Mouse (Mus musculus): ENCODE measurements around the gene Olfr312. TPM values are rescaled to one million over a fixed set of nuclear protein-coding genes. Genes with fewer than 3 reads are reported as not detected.
A peak's percentile ranks its signal among the peaks of the same experiment; 100 is the strongest.

Gene Olfr312
- total and polyA plus RNA-seq, 2 experiments from 2014 or later, result not detected

- peaks cover 23% of the 10 kb centered on the region for H3K36me3 ChIP-seq (ENCODE audit: insufficient read depth, low read length)
- H3K27ac ChIP-seq, result peak overlapping the region; percentile 91
- DNase-seq (ENCODE audit: low spot score) (peak; percentile 7), ATAC-seq (no peak; the same call in 1 of the 2 replicates)
- peak overlapping the region; percentile 91 for H3K4me2 ChIP-seq (ENCODE audit: low read depth, low read length)
- H3K9me3 ChIP-seq (ENCODE audit: low read length), result no peaks in the 10 kb centered on the region
- H3K27me3 ChIP-seq (ENCODE audit: insufficient read depth, low read length), result no peaks in the 10 kb centered on the region
- no peak for TF ChIP-seq CTCF (IDR thresholded peaks at IDR 0.05; ENCODE audit: low read depth)
- H3K4me3 ChIP-seq (ENCODE audit: low read length), result peak overlapping the region; percentile 87
- WGBS, result 45% methylated on average over 9 of the region's 9 CpGs
- no peaks in the 10 kb centered on the region for H3K4me1 ChIP-seq (ENCODE audit: insufficient read depth, low read length)
- peak overlapping the region; percentile 82 for H3K9ac ChIP-seq (replicated peaks; ENCODE audit: low read length)
Measured at GRCm38 (mm10) chr11:58847636-58848035, 18.6 kb downstream of the Olfr312 start.

DNA sequence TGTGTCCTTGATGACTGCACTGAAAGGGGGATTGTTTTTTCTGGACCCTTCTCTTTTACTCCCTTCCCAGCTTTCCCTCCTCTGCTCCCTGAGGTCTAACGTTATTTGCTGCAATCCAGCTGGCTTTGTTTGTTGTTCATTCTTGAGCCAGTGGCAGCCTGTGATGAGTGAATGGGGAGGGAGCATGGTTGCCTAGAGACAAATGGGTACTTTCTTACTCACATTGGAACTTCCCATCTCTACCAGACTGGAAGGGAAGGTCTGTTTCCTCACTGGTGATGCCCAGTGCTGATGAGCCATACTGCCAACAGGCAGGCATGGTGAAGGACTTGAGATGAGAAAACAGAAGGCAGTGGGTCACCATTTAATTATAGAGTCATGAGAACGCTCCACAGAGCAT lies 20.7 kb downstream of the Olfr312 start:
- no peak overlapping the region for H3K9ac ChIP-seq (replicated peaks; ENCODE audit: low read length)
- no peaks in the 10 kb centered on the region for H3K4me1 ChIP-seq (ENCODE audit: insufficient read depth, low read length)
- H3K9me3 ChIP-seq (ENCODE audit: low read length), result no peaks in the 10 kb centered on the region
- no peak for DNase-seq (ENCODE audit: low spot score)
- no peaks in the 10 kb centered on the region for H3K27me3 ChIP-seq (ENCODE audit: insufficient read depth, low read length)
- H3K4me3 ChIP-seq (ENCODE audit: low read length), result no peak overlapping the region
- peaks cover 32% of the 10 kb centered on the region for H3K36me3 ChIP-seq (ENCODE audit: insufficient read depth, low read length)
- 64% methylated on average over 2 of the region's 2 CpGs for WGBS
- no peak for ATAC-seq
- no peak overlapping the region for H3K27ac ChIP-seq
- TF ChIP-seq CTCF (IDR thresholded peaks at IDR 0.05; ENCODE audit: low read depth), result no peak
- H3K4me2 ChIP-seq (ENCODE audit: low read depth, low read length), result no peak overlapping the region

DNA sequence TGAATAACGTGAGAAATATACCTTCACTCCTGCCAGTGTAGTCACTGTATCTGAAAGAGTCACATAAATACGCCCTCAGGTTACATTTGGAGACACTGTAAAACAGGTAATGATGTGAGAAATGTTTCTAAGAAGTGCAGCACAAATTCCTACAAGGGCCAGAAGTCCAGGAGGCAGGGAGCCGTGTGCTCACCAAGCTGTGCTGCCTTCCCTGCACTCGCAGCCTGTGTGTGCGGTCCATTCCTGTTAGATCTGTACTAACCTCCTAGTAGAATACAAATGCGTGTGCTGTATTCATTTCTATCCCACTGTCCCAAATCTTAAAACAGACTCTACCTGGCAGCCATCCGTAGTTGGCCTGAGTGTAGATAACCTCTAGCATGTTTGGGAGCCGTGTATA lies 31.7 kb downstream of the Olfr312 start:
- DNase-seq (ENCODE audit: low spot score) (no peak), ATAC-seq (no peak)
- no peak overlapping the region for H3K27ac ChIP-seq
- H3K4me1 ChIP-seq (ENCODE audit: insufficient read depth, low read length), result no peaks in the 10 kb centered on the region
- no peak overlapping the region for H3K4me2 ChIP-seq (ENCODE audit: low read depth, low read length)
- H3K4me3 ChIP-seq (ENCODE audit: low read length), result no peak overlapping the region
- peaks cover 12% of the 10 kb centered on the region for H3K9me3 ChIP-seq (ENCODE audit: low read length)
- H3K9ac ChIP-seq (replicated peaks; ENCODE audit: low read length), result no peak overlapping the region
- no peaks in the 10 kb centered on the region for H3K27me3 ChIP-seq (ENCODE audit: insufficient read depth, low read length)
- H3K36me3 ChIP-seq (ENCODE audit: insufficient read depth, low read length), result peaks cover 46% of the 10 kb centered on the region
- WGBS, result 97% methylated on average over 8 of the region's 8 CpGs
- no peak for TF ChIP-seq CTCF (IDR thresholded peaks at IDR 0.05; ENCODE audit: low read depth)

DNA sequence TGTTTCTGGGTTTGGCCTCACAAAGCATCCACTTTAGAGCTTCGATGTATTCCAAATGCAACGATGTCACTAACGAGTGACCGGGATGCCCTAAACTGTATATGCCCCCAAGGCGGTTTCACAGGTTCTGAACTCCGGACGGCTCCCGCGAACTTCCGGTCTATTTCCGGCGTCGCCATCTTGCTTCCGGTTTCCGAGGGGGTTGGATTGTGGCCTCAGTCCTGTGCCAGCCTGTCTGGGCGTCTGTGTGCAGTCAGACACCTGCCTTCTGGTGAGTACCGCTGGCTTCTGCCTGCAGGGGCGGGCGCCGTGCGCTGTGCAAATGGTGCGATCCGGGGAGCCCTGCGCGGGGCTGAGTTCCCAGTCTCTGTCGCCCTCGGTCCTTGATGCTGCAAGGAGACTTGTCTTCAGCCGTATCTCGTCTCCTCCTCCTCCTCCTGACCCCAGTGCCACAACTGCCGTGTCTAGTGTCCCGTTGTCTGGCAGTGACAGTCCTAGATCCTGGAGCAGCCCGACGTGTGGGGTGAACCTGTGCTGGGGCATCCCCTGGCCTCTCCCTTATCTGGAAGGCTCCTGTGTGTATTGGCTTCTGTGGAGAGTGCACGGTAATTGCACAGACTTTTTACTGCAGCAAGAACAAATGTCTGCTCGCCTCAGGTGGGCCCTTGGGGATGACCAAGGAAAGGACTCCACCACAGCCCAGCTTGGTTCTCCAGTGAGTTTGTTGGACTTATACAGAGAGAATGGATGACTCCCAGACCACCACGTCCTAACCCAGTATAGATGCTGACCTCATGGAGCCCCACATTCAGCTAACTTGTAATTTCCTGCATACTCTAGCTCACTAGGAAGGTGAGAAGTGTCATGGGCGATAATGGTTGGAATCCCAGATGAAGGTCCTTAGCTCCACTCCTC lies 38.3 kb downstream of the Olfr312 start, which contains the start of gene 2810021J22Rik:
Gene 2810021J22Rik (plus strand): TSS at position 178 of the 915 bp plus-strand sequence.
- H3K4me2 ChIP-seq (ENCODE audit: low read depth, low read length), result peak within 1 kb of the TSS; percentile 88
- peak within 1 kb of the TSS; percentile 77 for H3K4me3 ChIP-seq (ENCODE audit: low read length)
- H3K4me1 ChIP-seq (ENCODE audit: insufficient read depth, low read length), result peaks cover 8% of the 10 kb centered on the region
- DNase-seq (ENCODE audit: low spot score) (peak; percentile 89), ATAC-seq (peak; percentile 91)
- peaks cover 14% of the 10 kb centered on the region for H3K36me3 ChIP-seq (ENCODE audit: insufficient read depth, low read length)
- H3K27me3 ChIP-seq (ENCODE audit: insufficient read depth, low read length), result no peaks in the 10 kb centered on the region
- H3K9ac ChIP-seq (replicated peaks; ENCODE audit: low read length), result peak within 1 kb of the TSS; percentile 88
- WGBS, result 7% methylated on average over 37 of the region's 37 CpGs
- TF ChIP-seq CTCF (IDR thresholded peaks at IDR 0.05; ENCODE audit: low read depth), result peak; percentile 44
- peak within 1 kb of the TSS; percentile 84 for H3K27ac ChIP-seq
- H3K9me3 ChIP-seq (ENCODE audit: low read length), result no peaks in the 10 kb centered on the region

- Histone ChIP-seq H3K9me3 (ENCODE audit: low read length) (no peaks in the 10 kb centered on the region), H3K27ac (peak overlapping the region; percentile 84; the same call in 1 of the 2 replicates), H3K4me3 (ENCODE audit: low read length) (peak overlapping the region; percentile 77), H3K36me3 (ENCODE audit: insufficient read depth, low read length) (peaks cover 14% of the 10 kb centered on the region), H3K4me2 (ENCODE audit: low read depth, low read length) (peak overlapping the region; percentile 88), H3K27me3 (ENCODE audit: insufficient read depth, low read length) (no peaks in the 10 kb centered on the region), H3K9ac (replicated peaks; ENCODE audit: low read length) (peak overlapping the region; percentile 88; the same call in 1 of the 2 replicates), H3K4me1 (ENCODE audit: insufficient read depth, low read length) (peaks cover 8% of the 10 kb centered on the region)
- no peak for DNase-seq (ENCODE audit: low spot score)
- WGBS, result 78% methylated on average over 6 of the region's 6 CpGs
- TF ChIP-seq CTCF (IDR thresholded peaks at IDR 0.05; ENCODE audit: low read depth), result no peak
- no peak for ATAC-seq
Measured at GRCm38 (mm10) chr11:58867954-58868330, 38.9 kb downstream of the Olfr312 start.

GRCm38 (mm10) chr11:58870961-58871360 lies 41.9 kb downstream of the Olfr312 start:
- Histone ChIP-seq H3K4me2 (ENCODE audit: low read depth, low read length) (no peak overlapping the region), H3K36me3 (ENCODE audit: insufficient read depth, low read length) (peaks cover 14% of the 10 kb centered on the region), H3K9me3 (ENCODE audit: low read length) (no peaks in the 10 kb centered on the region), H3K27ac (no peak overlapping the region), H3K4me1 (ENCODE audit: insufficient read depth, low read length) (peaks cover 8% of the 10 kb centered on the region), H3K9ac (replicated peaks; ENCODE audit: low read length) (no peak overlapping the region), H3K27me3 (ENCODE audit: insufficient read depth, low read length) (no peaks in the 10 kb centered on the region), H3K4me3 (ENCODE audit: low read length) (no peak overlapping the region)
- WGBS, result 91% methylated on average over 4 of the region's 4 CpGs
- DNase-seq (ENCODE audit: low spot score), result no peak
- no peak for ATAC-seq
- no peak for TF ChIP-seq CTCF (IDR thresholded peaks at IDR 0.05; ENCODE audit: low read depth)

GRCm38 (mm10) chr11:58883756-58884155 lies 54.7 kb downstream of the Olfr312 start:
- H3K36me3 ChIP-seq (ENCODE audit: insufficient read depth, low read length), result peaks cover 30% of the 10 kb centered on the region; the same call in 1 of the 2 replicates
- 88% methylated on average over 8 of the region's 8 CpGs for WGBS
- H3K4me3 ChIP-seq (ENCODE audit: low read length), result no peak overlapping the region
- H3K27me3 ChIP-seq (ENCODE audit: insufficient read depth, low read length), result no peaks in the 10 kb centered on the region
- H3K4me1 ChIP-seq (ENCODE audit: insufficient read depth, low read length), result no peaks in the 10 kb centered on the region
- H3K27ac ChIP-seq, result no peak overlapping the region
- H3K9me3 ChIP-seq (ENCODE audit: low read length), result no peaks in the 10 kb centered on the region
- H3K4me2 ChIP-seq (ENCODE audit: low read depth, low read length), result no peak overlapping the region
- no peak for DNase-seq (ENCODE audit: low spot score)
- no peak overlapping the region for H3K9ac ChIP-seq (replicated peaks; ENCODE audit: low read length)
- no peak for ATAC-seq
- no peak for TF ChIP-seq CTCF (IDR thresholded peaks at IDR 0.05; ENCODE audit: low read depth)

Other genes with a start within 250 kb of the Olfr312 start
- gene Olfr324, start 234.1 kb upstream of the Olfr312 start, total RNA-seq (2014; rRNA removed), result 0.26 and 0.54 TPM in 2 replicates
- gene Olfr324, start 234.1 kb upstream of the Olfr312 start, polyA plus RNA-seq (2015; fragmentation: Nextera tagmentation; extraction: Ambion mirVana), result 0.05 and 0.13 TPM in 2 replicates
- not detected in 2 replicates for gene 2210407C18Rik, start 213.2 kb upstream of the Olfr312 start, total RNA-seq (2014; rRNA removed)
- gene 2210407C18Rik, start 213.2 kb upstream of the Olfr312 start, polyA plus RNA-seq (2015; fragmentation: Nextera tagmentation; extraction: Ambion mirVana), result not detected in 2 replicates
- not detected in 2 replicates for gene Olfr323, start 198.7 kb upstream of the Olfr312 start, total RNA-seq (2014; rRNA removed)
- gene Olfr323, start 198.7 kb upstream of the Olfr312 start, polyA plus RNA-seq (2015; fragmentation: Nextera tagmentation; extraction: Ambion mirVana), result not detected in 2 replicates
- gene Trim58, start 188.8 kb upstream of the Olfr312 start, total RNA-seq (2014; rRNA removed), result 0.10 TPM in 1 of 2 replicates, not detected in the other
- 0.10 and 0.31 TPM in 2 replicates for gene Trim58, start 188.8 kb upstream of the Olfr312 start, polyA plus RNA-seq (2015; fragmentation: Nextera tagmentation; extraction: Ambion mirVana)
- 0.07 and 0.16 TPM in 2 replicates for gene Olfr322, start 170.5 kb upstream of the Olfr312 start, total RNA-seq (2014; rRNA removed)
- not detected in 2 replicates for gene Olfr322, start 170.5 kb upstream of the Olfr312 start, polyA plus RNA-seq (2015; fragmentation: Nextera tagmentation; extraction: Ambion mirVana)
- not detected in 2 replicates for gene Olfr320, start 148.1 kb upstream of the Olfr312 start, total RNA-seq (2014; rRNA removed)
- gene Olfr320, start 148.1 kb upstream of the Olfr312 start, polyA plus RNA-seq (2015; fragmentation: Nextera tagmentation; extraction: Ambion mirVana), result not detected in 2 replicates
- gene Olfr319, start 130.1 kb upstream of the Olfr312 start, total RNA-seq (2014; rRNA removed), result not detected in 2 replicates
- not detected in 2 replicates for gene Olfr319, start 130.1 kb upstream of the Olfr312 start, polyA plus RNA-seq (2015; fragmentation: Nextera tagmentation; extraction: Ambion mirVana)
- not detected in 2 replicates for gene Olfr318, start 105.2 kb upstream of the Olfr312 start, total RNA-seq (2014; rRNA removed)
- gene Olfr318, start 105.2 kb upstream of the Olfr312 start, polyA plus RNA-seq (2015; fragmentation: Nextera tagmentation; extraction: Ambion mirVana), result not detected in 2 replicates
- 1.7 and 2.3 TPM in 2 replicates for gene Olfr317, start 90.0 kb upstream of the Olfr312 start, total RNA-seq (2014; rRNA removed)
- 0.08 and 0.18 TPM in 2 replicates for gene Olfr317, start 90.0 kb upstream of the Olfr312 start, polyA plus RNA-seq (2015; fragmentation: Nextera tagmentation; extraction: Ambion mirVana)
- not detected in 2 replicates for gene Olfr316, start 76.5 kb upstream of the Olfr312 start, total RNA-seq (2014; rRNA removed)
- gene Olfr316, start 76.5 kb upstream of the Olfr312 start, polyA plus RNA-seq (2015; fragmentation: Nextera tagmentation; extraction: Ambion mirVana), result not detected in 2 replicates
- not detected in 2 replicates for gene Olfr315, start 56.0 kb upstream of the Olfr312 start, total RNA-seq (2014; rRNA removed)
- not detected in 2 replicates for gene Olfr315, start 56.0 kb upstream of the Olfr312 start, polyA plus RNA-seq (2015; fragmentation: Nextera tagmentation; extraction: Ambion mirVana)
- gene Olfr314, start 46.3 kb upstream of the Olfr312 start, total RNA-seq (2014; rRNA removed), result not detected in 2 replicates
- not detected in 2 replicates for gene Olfr314, start 46.3 kb upstream of the Olfr312 start, polyA plus RNA-seq (2015; fragmentation: Nextera tagmentation; extraction: Ambion mirVana)
- gene Fam183b, start 27.3 kb upstream of the Olfr312 start, total RNA-seq (2014; rRNA removed), result 4.7 and 5.9 TPM in 2 replicates
- gene Fam183b, start 27.3 kb upstream of the Olfr312 start, polyA plus RNA-seq (2015; fragmentation: Nextera tagmentation; extraction: Ambion mirVana), result 11.1 and 15.0 TPM in 2 replicates
- gene Olfr313, start 14.2 kb upstream of the Olfr312 start, total RNA-seq (2014; rRNA removed), result not detected in 2 replicates
- gene Olfr313, start 14.2 kb upstream of the Olfr312 start, polyA plus RNA-seq (2015; fragmentation: Nextera tagmentation; extraction: Ambion mirVana), result not detected in 2 replicates
- gene Olfr311, start 10.0 kb downstream of the Olfr312 start, total RNA-seq (2014; rRNA removed), result not detected in 2 replicates
- not detected in 2 replicates for gene Olfr311, start 10.0 kb downstream of the Olfr312 start, polyA plus RNA-seq (2015; fragmentation: Nextera tagmentation; extraction: Ambion mirVana)
- 13.3 and 16.4 TPM in 2 replicates for gene Gm12258, start 17.9 kb downstream of the Olfr312 start, total RNA-seq (2014; rRNA removed)
- 7.9 and 9.9 TPM in 2 replicates for gene Gm12258, start 17.9 kb downstream of the Olfr312 start, polyA plus RNA-seq (2015; fragmentation: Nextera tagmentation; extraction: Ambion mirVana)
- gene 2810021J22Rik, start 38.0 kb downstream of the Olfr312 start, total RNA-seq (2014; rRNA removed), result 6.9 and 8.7 TPM in 2 replicates
- 5.4 and 7.7 TPM in 2 replicates for gene 2810021J22Rik, start 38.0 kb downstream of the Olfr312 start, polyA plus RNA-seq (2015; fragmentation: Nextera tagmentation; extraction: Ambion mirVana)
- gene Zfp39, start 75.0 kb downstream of the Olfr312 start, total RNA-seq (2014; rRNA removed), result 7.1 and 7.2 TPM in 2 replicates
- gene Zfp39, start 75.0 kb downstream of the Olfr312 start, polyA plus RNA-seq (2015; fragmentation: Nextera tagmentation; extraction: Ambion mirVana), result 4.2 and 4.7 TPM in 2 replicates
- not detected in 2 replicates for gene Btnl10, start 88.7 kb downstream of the Olfr312 start, total RNA-seq (2014; rRNA removed)
- 0.04 TPM in 1 of 2 replicates, not detected in the other for gene Btnl10, start 88.7 kb downstream of the Olfr312 start, polyA plus RNA-seq (2015; fragmentation: Nextera tagmentation; extraction: Ambion mirVana)
- 975 and 1,069 TPM in 2 replicates for gene Rnf187, start 109.7 kb downstream of the Olfr312 start, total RNA-seq (2014; rRNA removed)
- 649 and 670 TPM in 2 replicates for gene Rnf187, start 109.7 kb downstream of the Olfr312 start, polyA plus RNA-seq (2015; fragmentation: Nextera tagmentation; extraction: Ambion mirVana)
- gene Hist3h2ba, start 119.7 kb downstream of the Olfr312 start, total RNA-seq (2014; rRNA removed), result 625 and 1,276 TPM in 2 replicates
- 103 and 109 TPM in 2 replicates for gene Hist3h2ba, start 119.7 kb downstream of the Olfr312 start, polyA plus RNA-seq (2015; fragmentation: Nextera tagmentation; extraction: Ambion mirVana)
- gene Hist3h2a, start 125.4 kb downstream of the Olfr312 start, total RNA-seq (2014; rRNA removed), result 218 and 236 TPM in 2 replicates
- gene Hist3h2a, start 125.4 kb downstream of the Olfr312 start, polyA plus RNA-seq (2015; fragmentation: Nextera tagmentation; extraction: Ambion mirVana), result 49.6 and 53.3 TPM in 2 replicates
- gene Trim17, start 125.4 kb downstream of the Olfr312 start, total RNA-seq (2014; rRNA removed), result 2.8 and 4.3 TPM in 2 replicates
- 0.55 and 0.74 TPM in 2 replicates for gene Trim17, start 125.4 kb downstream of the Olfr312 start, polyA plus RNA-seq (2015; fragmentation: Nextera tagmentation; extraction: Ambion mirVana)
- 31.7 and 31.8 TPM in 2 replicates for gene Trim11, start 148.9 kb downstream of the Olfr312 start, total RNA-seq (2014; rRNA removed)
- gene Trim11, start 148.9 kb downstream of the Olfr312 start, polyA plus RNA-seq (2015; fragmentation: Nextera tagmentation; extraction: Ambion mirVana), result 14.1 and 15.9 TPM in 2 replicates

Measured in hindbrain, postnatal 0 days (tissue).